Mouse (Mus musculus): ENCODE data around the gene Dkk3. TPM values are rescaled to one million over a fixed set of nuclear protein-coding genes. Genes with fewer than 3 reads are reported as not detected.
"Not testable (repeated sequence)": the region's sequence is repeated elsewhere in the genome, so short reads cannot be mapped to it uniquely, and the experiment has no call there.

Gene Dkk3
- total RNA-seq, 2 experiments from 2014 or later: 1.9 to 2.0 TPM

DNA sequence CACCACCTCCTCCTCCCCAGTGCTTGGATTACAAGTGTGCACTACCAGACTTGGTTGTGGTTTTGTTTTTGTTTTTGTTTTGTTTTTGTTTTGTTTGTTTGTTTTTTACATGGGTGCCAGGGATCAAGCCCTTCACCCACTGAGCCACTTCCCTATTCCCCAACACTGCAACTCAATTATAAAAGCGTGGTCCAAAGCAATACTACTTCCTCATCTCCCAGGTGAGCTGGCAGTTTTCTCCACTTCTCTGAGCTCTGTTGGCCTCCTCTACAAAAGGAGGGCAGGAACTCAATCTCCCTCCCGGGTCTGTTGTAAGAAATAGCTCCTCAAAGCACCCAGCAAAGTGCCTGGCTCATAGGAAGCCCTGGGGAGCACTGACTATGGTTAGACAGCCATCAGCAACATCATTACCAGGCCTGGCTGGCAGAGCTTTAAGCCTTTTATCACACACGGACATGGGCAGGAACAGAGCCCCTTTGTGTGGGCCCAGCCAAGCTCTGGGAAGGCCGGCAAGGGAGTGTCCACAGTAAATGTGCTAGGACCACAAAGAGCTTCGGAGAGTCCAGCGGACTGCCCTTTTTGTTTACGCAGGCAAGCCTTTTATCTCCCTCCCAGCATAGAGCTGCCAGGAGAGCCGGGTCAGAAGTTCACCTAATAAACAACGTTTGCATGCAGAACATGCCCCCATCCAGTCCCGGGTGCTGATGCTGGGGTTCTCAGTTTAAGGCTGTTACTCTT, 11.3 kb upstream of the Dkk3 start:
- no peak for DNase-seq

DNA sequence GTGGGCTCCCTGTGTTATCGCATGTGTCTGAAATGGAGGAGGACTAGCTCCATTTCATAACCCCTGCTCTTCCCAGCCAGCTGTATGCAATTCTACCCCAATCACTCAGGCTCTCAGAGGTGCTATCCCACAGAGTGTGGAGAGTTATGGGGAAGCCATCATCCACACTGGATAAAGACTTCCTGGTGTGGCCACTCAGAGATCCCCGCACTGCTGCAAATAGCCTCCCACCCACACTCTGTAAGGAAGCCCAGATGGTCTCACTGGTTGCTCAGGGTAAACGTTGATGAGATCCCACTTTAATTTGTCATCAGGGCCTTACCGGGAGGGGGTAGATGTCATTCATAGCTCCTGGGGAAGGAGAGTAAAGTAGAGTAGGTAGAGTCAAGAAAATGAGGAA, 6.7 kb upstream of the Dkk3 start:
- DNase-seq: no peak

DNA sequence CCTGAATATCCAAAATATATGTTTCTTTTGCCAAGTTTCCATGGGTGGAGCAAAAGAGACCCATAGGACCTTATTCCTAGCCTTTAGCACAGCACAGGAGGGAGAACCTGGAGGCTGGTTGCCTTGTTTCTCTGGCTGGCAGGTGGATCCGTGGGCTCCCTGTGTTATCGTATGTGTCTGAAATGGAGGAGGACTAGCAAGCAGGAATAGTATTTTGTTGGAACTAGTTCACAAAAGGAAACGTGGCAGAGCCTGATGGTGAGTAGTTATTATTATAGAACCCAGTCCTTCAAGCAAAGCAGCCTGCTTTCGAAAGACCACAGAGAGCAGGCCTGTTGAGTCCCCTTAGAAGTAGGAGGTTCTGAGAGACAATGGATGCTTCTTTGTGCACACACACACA, 6.2 kb upstream of the Dkk3 start:
- DNase-seq: not testable (repeated sequence)

DNA sequence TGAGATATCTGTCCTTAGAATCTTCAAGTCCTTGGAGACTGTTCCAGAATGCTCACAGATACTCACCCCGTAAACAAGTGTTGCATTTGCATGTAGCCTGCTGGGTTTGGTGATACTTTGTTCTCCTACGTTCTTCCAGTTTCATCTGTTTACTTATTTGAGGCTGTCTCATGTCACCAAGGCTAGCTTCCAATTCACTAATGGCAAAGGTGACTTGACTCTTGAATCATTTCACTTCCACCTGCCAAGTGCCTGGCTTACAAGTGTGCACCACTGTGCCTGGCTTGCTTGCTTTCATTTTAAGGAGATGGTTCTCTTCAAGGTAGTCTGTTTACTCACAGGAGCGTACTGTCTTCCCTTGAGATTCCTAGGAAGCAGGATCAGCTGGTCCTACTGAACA, 5.6 kb upstream of the Dkk3 start:
- DNase-seq: no peak

DNA sequence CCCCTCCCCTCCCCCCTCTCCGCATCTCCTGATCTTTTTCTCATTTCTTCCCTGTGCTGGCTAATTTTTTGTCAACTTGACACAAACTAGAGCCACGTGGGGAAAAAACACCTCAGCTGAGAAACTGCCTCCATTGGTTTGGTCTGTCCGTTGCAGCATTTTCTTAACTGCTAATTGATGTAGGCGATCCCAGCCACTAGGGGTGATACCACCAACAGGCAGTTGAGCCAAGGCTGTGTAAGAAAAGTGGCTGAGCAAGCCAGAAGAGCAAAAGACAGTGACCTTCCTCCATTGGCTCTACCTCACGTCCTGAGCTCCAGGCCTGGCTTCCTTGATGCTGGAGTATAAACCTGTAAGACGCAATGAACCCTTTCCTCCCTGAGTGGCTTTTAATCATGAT, 978 bp upstream of the Dkk3 start:
- DNase-seq: no peak

DNA sequence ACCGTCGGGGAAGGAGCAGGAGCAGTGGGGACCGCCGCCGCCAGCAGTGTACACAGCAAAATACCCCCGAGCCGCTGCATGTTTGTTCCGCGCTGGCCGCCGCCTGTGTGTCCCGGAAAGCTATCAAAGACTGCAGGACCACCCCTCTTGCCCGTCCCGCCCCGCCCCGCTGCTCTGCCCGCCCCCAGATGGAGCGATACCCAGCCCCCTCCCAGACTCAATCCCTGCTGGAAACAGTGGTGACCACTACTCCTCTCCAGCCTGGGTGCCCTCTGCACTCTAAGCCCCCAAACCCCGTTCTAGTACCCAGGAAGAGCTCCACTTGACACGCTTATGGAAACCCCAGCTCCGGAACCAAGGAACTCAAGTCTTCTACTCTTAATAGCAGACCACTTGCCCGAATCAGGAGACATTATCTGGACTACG, 528 bp downstream of the Dkk3 start:
- DNase-seq: no peak

DNA sequence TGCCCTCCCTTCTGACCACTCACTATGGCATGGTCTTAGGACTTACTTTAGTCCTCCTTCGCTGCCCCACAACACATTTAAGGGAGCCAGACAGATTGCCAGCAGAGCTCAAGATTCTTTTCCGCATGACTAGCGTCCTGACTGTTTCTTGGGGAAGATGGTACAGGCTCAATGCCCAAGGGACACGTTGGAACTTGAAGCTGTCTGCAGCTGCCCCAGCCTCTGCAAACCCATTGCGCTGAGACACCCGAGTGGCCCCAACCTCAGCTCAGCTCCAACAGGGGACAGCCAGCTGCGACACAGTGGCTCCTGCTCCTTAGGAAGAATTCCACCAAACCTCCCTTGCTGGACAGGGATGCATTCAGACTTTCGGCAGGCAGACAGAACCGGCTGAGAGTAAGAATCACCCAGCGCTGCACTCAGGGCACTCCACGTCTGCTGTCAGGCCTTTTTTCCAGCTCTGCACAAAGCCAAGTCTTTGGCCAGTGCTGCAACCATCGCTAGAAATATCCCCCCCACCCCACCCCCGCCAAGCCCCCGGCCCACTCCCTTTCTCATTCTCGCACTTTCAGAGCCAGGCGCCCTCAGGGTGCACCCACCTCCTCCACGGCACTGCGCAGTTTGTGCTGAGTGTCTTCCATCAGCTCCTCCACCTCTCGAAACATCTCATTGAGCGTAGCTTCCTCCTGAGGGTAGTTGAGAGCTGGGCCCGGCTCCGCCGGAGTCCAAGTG, 1.1 kb downstream of the Dkk3 start:
- no peak for DNase-seq

DNA sequence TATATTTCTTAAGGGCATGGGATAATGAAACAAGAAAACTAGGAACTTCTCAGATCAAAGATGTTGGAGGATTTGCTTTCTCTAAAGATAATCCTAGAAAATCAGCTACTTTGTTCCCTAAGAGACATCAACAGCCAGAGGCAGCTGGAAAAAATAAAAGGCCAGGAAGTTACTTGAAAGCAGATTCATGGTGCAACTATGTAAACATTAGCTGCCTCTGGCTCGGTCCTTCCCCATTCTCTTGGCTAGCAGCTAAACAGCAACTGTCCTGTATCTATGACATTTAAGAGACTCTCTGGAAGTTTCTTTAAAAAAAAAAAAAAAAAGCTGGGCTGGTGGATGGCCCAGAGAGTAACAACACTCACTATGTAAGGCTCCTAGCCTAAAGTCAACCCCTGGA, 3.7 kb downstream of the Dkk3 start:
- DNase-seq: no peak

DNA sequence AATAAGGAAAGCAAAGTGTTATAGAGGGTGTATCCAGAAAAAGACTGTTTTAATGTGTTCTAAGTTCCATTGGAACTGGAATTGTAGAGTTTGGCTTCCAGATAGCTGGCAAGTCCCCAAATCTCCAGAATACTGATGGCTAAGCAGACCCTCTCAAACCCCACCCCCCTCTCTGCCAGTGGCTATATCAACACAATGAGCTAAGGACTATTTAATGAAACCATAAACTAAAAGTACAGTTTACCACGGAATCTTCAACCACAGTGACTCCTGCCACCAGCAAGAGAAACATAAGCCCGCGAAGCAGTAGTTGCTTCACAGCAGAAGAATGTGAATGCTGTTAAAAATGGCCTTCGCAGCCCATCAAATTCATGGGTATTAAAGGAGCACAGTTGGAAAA, 4.4 kb downstream of the Dkk3 start:
- DNase-seq: no peak

DNA sequence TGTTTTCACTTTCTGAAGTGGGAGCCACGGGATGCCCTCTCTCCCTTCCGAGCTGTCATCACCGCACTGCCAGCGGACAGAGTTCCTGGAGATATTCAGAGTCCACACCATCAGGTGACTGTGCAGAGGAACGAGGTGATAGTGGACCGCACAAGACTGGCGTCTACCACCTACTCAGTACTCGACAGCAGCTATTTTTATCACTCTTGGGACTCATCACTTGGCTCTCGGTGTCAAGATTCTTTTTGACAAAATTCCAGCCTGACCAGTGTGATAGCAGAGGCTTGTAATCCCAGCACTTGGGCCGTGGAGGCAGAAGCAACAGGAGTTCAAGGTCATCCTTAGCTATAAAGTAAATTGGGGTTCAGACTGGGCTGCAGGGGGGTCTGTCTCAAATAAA, 9.7 kb downstream of the Dkk3 start:
- no peak for DNase-seq

DNA sequence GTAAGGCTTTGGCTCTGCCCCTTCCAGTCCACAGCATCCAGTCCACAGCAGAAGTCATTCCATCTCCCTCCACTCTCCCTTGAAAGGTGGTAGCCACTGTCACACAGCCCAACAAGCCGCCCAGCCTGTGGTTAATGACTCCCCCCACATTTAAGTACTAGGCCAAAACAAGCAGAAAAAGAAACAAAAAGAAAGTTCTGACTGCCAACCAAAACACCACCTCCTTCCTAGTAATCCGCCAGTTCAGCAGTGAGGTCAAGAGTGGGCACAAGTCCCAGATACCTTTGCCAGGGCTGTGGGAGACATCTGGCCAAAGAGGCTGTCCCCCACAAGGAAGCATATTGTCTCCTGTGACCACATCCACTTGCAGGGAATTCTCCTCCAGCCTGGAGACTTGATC, 10.9 kb downstream of the Dkk3 start:
- DNase-seq: no peak

DNA sequence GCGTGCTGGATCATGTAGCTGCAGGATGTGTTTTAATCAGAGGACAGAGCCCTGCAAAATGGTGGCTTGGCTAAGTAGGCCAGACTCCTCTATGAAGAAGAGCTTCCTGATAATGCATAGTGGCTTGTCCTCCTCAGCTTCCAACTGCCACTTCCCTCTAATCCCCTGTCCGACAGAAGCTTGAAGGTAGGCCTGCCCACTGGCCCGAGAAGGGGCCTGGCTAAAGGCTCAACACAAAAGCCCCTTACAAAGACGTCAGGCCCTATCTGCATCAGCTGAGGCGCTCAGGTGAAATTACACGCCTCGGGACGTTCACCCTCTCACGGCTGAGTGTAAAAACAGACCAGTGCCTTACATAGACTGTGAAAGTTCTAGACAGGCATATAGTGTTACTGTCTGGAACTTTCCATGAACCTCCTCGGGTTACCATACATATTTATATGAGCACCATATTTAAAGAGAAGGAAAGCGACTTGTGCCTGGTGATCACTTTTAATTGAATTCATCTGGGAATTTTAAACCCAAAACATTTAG, 14.1 kb downstream of the Dkk3 start:
- no peak for DNase-seq

DNA sequence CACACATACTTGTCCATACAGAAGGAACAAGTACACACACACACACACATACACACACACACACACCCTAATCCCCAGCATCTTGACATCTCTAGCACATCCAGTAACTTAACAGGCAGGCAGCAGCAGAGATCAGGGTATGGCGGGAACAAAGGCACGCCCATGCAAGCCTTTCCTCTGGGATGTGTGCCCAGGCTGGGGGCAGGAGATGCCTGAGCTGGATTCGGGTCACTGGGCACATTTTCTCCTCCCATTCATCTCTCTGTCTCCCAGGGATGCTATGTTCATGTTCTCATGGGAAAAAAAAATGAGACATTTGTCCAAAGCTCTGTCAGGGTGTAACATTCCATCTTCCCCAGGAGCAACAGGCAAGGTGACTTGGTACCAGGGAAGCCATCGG, 14.9 kb downstream of the Dkk3 start:
- no peak for DNase-seq

DNA sequence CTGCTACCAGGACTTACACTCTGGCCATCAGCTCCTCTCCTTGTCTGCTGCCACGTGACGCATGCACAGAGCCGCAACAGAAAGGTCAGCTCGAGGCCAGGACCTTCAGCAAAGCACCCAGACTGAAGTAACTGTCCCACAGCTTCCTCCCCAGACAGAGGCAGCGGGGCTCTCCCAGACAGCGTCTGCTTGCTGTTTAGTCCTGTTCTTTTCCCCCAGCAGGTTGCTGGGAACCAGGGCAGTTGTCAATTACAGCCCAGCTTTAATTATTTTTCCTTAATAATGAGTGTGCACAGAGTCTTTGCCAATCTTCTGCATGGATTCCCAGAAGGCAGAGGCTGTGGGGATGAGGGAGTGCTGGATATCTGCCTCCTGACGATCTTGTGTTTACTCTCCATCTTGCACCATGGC, 15.8 kb downstream of the Dkk3 start:
- DNase-seq: no peak

DNA sequence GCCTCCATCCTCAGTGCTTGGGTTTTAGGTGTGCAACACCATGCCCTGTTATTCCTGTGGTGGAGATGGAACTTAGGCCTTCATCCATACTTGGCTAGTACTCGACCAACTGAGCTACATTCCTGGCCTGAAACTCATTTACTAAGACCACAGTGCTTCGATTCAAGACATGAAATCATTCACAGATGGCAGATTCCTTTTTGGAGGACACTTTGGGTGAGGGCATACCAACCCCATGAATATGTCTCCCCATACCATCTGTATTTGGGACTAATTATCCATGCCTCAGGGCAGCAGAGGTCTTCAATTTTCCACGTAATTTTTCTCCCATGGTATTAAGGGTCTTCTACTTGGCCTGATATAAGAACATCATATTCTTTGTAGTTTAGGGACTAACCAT, 16.2 kb downstream of the Dkk3 start:
- DNase-seq: no peak

DNA sequence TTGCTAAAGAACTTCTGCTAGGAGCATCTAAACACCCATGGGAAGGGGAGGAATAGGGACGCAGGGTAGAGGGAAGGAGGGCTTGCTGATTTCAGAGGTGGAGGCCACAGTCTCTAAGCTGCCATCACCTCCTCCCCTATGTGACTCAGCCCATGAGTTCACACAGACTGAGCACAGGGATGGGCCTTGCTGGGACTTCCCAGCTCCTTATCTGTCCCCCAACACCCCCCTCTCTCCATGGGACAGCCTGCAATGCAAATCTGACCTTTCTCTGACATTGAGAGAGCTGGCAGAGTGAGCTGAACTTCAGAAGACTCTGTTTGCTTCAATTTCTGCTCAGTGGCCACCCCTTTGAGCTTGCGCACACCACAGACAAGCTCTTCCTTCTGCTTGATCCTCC, 18.1 kb downstream of the Dkk3 start:
- no peak for DNase-seq

DNA sequence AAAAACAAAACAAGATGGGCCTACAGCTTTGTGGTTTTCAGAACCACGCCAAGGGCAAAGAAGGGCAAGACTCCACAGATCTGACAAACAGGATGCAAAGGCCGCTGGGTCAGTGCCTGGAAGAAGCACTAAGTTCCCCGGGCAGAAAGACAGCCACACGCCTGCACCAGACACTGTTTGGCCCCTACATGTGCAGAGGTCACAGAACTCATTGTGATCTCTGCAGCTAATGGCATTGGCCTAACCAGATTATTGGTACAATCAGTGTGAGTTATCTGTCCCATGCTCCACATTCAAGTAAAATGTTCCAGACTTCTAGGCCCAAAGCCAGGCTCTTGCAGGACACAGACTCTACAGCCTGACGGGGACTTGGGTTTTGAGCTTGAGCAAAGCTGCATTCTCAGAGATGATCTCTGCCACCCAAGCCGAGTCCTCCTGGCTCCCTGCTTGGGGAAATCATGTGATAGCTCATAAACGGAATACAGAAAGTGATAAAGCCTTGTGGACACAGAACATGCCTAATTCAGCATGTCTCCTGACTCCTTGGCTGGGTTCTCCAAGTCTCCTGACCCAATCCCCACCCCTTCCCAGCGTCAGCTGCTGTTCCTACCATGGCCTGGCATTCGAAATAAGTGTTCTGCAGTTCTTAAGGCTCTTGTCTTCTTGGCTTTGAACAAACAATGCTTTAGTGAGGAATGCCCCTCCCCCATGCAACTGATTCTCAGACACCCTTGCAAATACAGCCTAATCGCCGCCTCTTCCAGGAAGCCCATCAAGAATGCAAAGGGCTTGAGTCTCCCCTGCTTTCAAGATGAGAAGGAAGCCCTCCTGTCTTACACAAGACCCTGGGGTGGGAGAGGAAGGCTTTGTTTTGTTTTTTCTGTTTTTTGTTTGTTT, 20.1 kb downstream of the Dkk3 start:
- peak; percentile 55 for DNase-seq

DNA sequence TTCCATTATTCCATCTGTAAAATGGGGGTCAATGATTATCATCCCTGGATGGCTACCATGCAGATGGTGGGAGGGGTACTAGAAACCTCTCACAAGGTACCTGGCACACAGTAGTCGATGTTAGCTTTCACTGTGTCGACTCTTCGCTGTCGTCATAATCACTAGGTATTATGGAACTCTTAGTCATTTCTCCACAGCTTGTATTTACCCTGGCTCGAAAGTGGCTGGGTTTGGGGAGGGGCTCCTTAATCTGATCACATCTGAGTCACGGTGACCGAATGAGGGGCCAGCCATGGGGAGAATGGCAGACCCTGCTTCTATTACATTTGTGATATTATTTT, 20.7 kb downstream of the Dkk3 start:
- no peak for DNase-seq

DNA sequence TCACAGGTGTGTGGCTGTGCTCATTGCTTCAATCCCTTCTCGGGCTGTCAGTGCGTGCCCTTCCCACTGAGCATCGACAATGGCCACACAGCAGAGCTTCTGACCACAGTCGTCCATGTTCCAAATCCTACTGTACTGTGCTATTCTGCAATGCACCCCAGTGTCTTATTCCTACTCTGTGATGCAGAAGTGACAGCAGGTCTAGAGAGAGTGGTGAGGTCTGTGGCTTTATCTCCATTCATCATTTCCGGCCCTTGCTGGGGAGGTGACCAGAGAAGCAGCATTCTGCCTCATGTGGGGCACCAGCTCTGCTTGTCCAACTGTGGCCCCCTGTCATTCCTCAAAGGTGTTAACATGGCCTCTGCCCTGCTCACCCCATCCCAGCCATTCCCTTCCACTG, 22.3 kb downstream of the Dkk3 start:
- DNase-seq: no peak

DNA sequence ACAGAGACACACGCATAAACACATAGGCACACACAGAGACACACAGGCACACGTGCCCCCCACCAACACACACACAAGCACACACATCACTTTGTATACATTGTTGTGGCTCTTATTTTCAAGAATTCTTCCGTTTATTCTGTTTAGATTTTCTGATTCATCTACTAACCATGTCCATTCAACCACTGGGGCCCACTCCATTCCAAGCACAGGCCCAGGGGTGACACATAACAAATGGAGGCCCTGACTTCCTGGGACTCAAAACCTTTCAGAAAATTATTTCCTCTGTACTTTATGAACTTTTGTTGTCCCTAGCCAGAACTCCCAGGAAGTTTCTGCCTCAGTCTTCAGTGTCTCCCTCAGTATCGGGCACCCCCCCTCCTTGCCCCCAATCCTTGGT, 23.7 kb downstream of the Dkk3 start:
- no peak for DNase-seq

DNA sequence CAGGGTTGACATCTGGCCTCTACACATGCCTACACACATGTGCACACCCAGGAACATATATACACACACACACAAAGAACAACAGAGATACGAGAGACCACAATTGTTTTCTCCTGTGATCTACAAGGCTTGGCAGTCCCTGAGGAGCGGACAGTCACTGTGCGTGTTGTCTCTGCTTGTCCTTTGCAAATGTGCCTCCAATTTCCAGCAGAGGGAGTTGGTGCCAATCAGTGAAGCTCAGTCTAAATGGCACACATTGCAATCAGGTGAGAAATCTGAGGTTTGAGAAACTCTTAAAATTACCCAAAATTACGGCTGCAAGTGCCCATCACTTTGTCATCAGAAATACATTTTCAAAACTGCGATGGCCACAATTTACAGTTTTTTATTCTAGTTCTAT, 25.6 kb downstream of the Dkk3 start:
- no peak for DNase-seq

DNA sequence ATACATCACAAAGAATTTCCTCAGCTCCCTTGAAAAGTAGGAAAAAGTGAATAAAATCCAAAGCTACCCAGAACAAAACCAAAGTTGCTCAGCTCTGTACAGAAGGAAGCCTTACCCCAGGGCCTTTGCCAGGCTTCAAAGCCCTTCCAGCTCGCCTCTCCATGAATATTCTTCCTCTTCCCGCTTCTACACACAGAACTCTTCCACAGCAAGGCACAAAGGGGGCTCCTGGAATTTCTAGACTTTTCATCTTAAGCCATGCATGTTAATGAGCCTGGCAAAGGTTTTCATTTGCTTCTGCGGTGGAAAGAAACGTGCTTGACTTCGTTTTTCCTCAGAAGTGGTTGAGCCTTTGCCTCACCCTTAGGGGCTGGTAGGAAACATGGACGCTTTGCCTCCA, 26.9 kb downstream of the Dkk3 start:
- DNase-seq: no peak

DNA sequence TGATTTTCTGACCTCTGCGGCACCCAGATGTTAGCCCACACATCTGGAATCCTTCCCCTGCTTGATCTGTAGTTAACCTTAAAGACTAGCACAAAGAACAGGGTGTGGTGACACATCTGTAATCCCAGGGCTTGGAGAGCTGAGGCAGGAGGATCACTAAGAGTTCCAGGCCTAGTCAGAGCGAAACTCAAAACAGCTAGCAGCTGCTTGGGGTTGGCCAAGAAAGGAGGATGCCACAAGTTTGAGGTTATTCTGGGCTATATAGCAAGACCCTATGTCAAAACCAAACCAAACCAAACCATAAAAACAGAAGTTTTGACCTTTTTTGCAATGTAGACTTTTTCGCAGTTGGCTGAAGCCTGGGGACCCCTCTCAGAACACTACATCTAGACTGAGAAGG, 28.2 kb downstream of the Dkk3 start:
- DNase-seq: no peak
